ENCODE assay signal across 25 mouse cellular contexts in the genomic region with DNA sequence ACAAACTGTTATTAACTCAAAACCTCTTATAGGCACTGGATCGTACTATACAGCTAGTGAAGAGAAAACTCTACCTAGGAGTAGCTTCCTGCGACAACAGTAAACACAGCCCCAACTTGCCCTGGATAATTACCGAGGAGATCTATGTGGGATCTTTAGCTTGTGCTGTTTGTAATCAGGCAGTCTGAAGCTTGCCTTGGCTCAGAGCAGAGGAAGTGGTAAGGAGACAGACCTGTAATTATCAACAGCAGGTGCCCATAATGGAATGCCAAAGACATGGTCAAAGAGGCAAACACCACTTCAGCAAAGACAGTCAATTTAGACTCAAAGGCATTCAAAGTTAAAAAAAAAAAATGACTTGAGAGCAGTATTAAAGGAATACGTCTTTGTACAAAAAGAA. TPM values are rescaled to one million over a fixed set of nuclear protein-coding genes. Genes with fewer than 3 reads are reported as not detected.
DNase-seq lines count a peak whose midpoint lies in the region; ATAC-seq lines count a peak whose summit lies in the region.
"Had no signal": no experiment of that assay in that cellular context is flagged by ENCODE, and none has a peak within 500 bp of the region (broad histone marks: within the 10 kb centered on the region; RNA-seq: fewer than 3 reads in every experiment).

No protein-coding gene starts in this region.

- no peak overlapping the region for H3K9ac ChIP-seq in kidney, embryonic 15.5 days
- H3K9ac ChIP-seq: embryonic facial prominence, embryonic 12.5 days; forebrain, embryonic 13.5 days; forebrain, embryonic 15.5 days; forebrain, postnatal 0 days had no signal

- peak overlapping the region; percentile 37; the same call in 1 of the 2 replicates for H3K27ac ChIP-seq in kidney, embryonic 15.5 days
- H3K27ac ChIP-seq: embryonic facial prominence, embryonic 12.5 days; forebrain, embryonic 13.5 days; forebrain, embryonic 15.5 days had no signal

- whole genome bisulfite sequencing in kidney, embryonic 15.5 days = 73% methylated on average over 4 of the region's 4 CpGs

- H3K9me3 ChIP-seq in kidney, embryonic 15.5 days (replicated peaks) = no peaks in the 10 kb centered on the region
- H3K9me3 ChIP-seq: embryonic facial prominence, embryonic 12.5 days; forebrain, embryonic 13.5 days; forebrain, embryonic 15.5 days; G1E had no signal

- H3K36me3 ChIP-seq in kidney, embryonic 15.5 days = no peaks in the 10 kb centered on the region
- H3K36me3 ChIP-seq: embryonic facial prominence, embryonic 12.5 days; forebrain, embryonic 15.5 days; G1E had no signal

- H3K4me1 ChIP-seq in kidney, embryonic 15.5 days = peaks cover 25% of the 10 kb centered on the region
- H3K4me1 ChIP-seq: embryonic facial prominence, embryonic 12.5 days; forebrain, embryonic 13.5 days; forebrain, embryonic 15.5 days had no signal

- no peak overlapping the region for H3K4me2 ChIP-seq in kidney, embryonic 15.5 days
- H3K4me2 ChIP-seq: embryonic facial prominence, embryonic 12.5 days; forebrain, embryonic 13.5 days; forebrain, embryonic 15.5 days had no signal

- peak; percentile 74 for ATAC-seq in cerebellum, adult (ENCODE audit: insufficient number of reproducible peaks, low FRiP score, low TSS enrichment)
- no peak for ATAC-seq in kidney, embryonic 15.5 days (replicated peaks; ENCODE audit: low FRiP score)
- ATAC-seq: activated CD4-positive, CD25-positive, alpha-beta regulatory T cell, adult 4 months; CD4-positive, CD25-positive, alpha-beta regulatory T cell, adult 4 months; forebrain, embryonic 13.5 days; forebrain, embryonic 15.5 days; forebrain, postnatal 0 days; Patski had no signal

- no peak for DNase-seq in cerebellum, postnatal 36 days
- DNase-seq in kidney, adult 18-20 months = no peak
- DNase-seq in brain, adult 2 months (ENCODE audit: low read depth, low spot score) = peak; percentile 56
- no peak for DNase-seq in natural killer cell, adult 2 months (ENCODE audit: low spot score in 2 of 2)
- DNase-seq: adrenal gland, adult 8-10 months; adrenal gland, postnatal 14 days; adrenal gland, postnatal 36 days; B cell, adult 2 months; cerebellum, adult 11-12 months; cerebellum, adult 2 months; cerebellum, adult 9-10 months; cerebellum, postnatal 10 days; cerebellum, postnatal 25 days; embryo, embryonic 11 days; forebrain, postnatal 0 days had no signal

- no peak overlapping the region for H3K4me3 ChIP-seq in kidney, embryonic 15.5 days (replicated peaks)
- H3K4me3 ChIP-seq: embryonic facial prominence, embryonic 12.5 days; forebrain, embryonic 13.5 days; forebrain, embryonic 15.5 days had no signal

- H3K27me3 ChIP-seq in kidney, embryonic 15.5 days = no peaks in the 10 kb centered on the region
- H3K27me3 ChIP-seq: CH12.LX; embryonic facial prominence, embryonic 12.5 days; forebrain, embryonic 13.5 days; forebrain, embryonic 15.5 days; Patski had no signal

RNA-seq across cellular contexts. Expression of a gene that starts 17.4 kb away (rescaled TPM):
- polyA plus RNA-seq in kidney, embryonic 15.5 days (2015; fragmentation: Nextera tagmentation; extraction: Ambion mirVana) = 25.6 and 27.5 TPM in 2 replicates
- polyA plus RNA-seq: activated CD4-positive, CD25-positive, alpha-beta regulatory T cell, adult 4 months; G1E had no signal
